Mouse (Mus musculus) spleen, postnatal 36 days (tissue): ENCODE measurements at regions not wholly inside any gene's neighbourhood (a gene's known extent, or its start where the extent isn't known, plus 50 kb on each side); places are given as distances from the start of the nearest gene placed in this dataset.
"Not testable (repeated sequence)": the region's sequence is repeated elsewhere in the genome, so short reads cannot be mapped to it uniquely, and the experiment has no call there.

ENCODE experiments used
- DNase-seq, 2 experiments: peaks; one replicate each; pipeline ENCODE4 v3.0.0; 2022; ENCODE audit warnings: low spot score in 2 of 2, mixed read lengths in 1 of 2

GRCm38 (mm10) chr13:52323691-52324090 lies 207.4 kb downstream of the Diras2 start:
- DNase-seq = no peak

GRCm38 (mm10) chr13:52324378-52324777 lies 206.7 kb downstream of the Diras2 start:
- not testable (repeated sequence) for DNase-seq

GRCm38 (mm10) chr13:52325647-52326046 lies 205.4 kb downstream of the Diras2 start:
- not testable (repeated sequence) for DNase-seq

GRCm38 (mm10) chr13:52327734-52328133 lies 203.3 kb downstream of the Diras2 start:
- DNase-seq = no peak

GRCm38 (mm10) chr13:52328766-52329165 lies 202.3 kb downstream of the Diras2 start:
- no peak for DNase-seq

GRCm38 (mm10) chr13:52331068-52331467 lies 200.0 kb downstream of the Diras2 start:
- DNase-seq = peak; percentile 30 to 31

- no peak for DNase-seq
These were observed 196.1 kb downstream of the Diras2 start for GRCm38 (mm10) chr13:52334962-52335361.

- no peak for DNase-seq
These were observed 193.1 kb downstream of the Diras2 start for GRCm38 (mm10) chr13:52337936-52338335.

GRCm38 (mm10) chr13:52339156-52339555 lies 191.9 kb downstream of the Diras2 start:
- DNase-seq = no peak

GRCm38 (mm10) chr13:52341981-52342380 lies 189.1 kb downstream of the Diras2 start:
- no peak for DNase-seq

- DNase-seq = no peak
These were observed 186.7 kb downstream of the Diras2 start for GRCm38 (mm10) chr13:52344383-52344782.

GRCm38 (mm10) chr13:52344853-52345252 lies 186.2 kb downstream of the Diras2 start:
- DNase-seq = no peak

- DNase-seq = no peak
These were observed 185.6 kb downstream of the Diras2 start for GRCm38 (mm10) chr13:52345375-52346026.

GRCm38 (mm10) chr13:52346027-52346375 lies 185.1 kb downstream of the Diras2 start:
- DNase-seq = no peak

GRCm38 (mm10) chr13:52347631-52348030 lies 183.4 kb downstream of the Diras2 start:
- DNase-seq = no peak

GRCm38 (mm10) chr13:52349606-52350005 lies 181.5 kb downstream of the Diras2 start:
- DNase-seq = no peak

- DNase-seq = peak in 1 of 2 experiments; percentile 4
These were observed 178.5 kb downstream of the Diras2 start for GRCm38 (mm10) chr13:52352576-52352975.

- no peak for DNase-seq
These were observed 177.6 kb downstream of the Diras2 start for GRCm38 (mm10) chr13:52353437-52353836.

- no peak for DNase-seq
These were observed 177.1 kb downstream of the Diras2 start for GRCm38 (mm10) chr13:52353966-52354365.

- DNase-seq = not testable (repeated sequence)
These were observed 175.2 kb downstream of the Diras2 start for GRCm38 (mm10) chr13:52355921-52356320.

- not testable (repeated sequence) for DNase-seq
These were observed 171.7 kb downstream of the Diras2 start for GRCm38 (mm10) chr13:52359332-52359731.

- no peak for DNase-seq
These were observed 169.8 kb downstream of the Diras2 start for GRCm38 (mm10) chr13:52361177-52361846.

GRCm38 (mm10) chr13:52362266-52362665 lies 168.8 kb downstream of the Diras2 start:
- DNase-seq = no peak
